Mouse (Mus musculus): ENCODE results near the gene Ikzf2. TPM values are rescaled to one million over a fixed set of nuclear protein-coding genes. Genes with fewer than 3 reads are reported as not detected.

Ikzf2 gene
- polyA plus RNA-seq, 1 experiment from 2014 or later, result 9.0 TPM

DNA sequence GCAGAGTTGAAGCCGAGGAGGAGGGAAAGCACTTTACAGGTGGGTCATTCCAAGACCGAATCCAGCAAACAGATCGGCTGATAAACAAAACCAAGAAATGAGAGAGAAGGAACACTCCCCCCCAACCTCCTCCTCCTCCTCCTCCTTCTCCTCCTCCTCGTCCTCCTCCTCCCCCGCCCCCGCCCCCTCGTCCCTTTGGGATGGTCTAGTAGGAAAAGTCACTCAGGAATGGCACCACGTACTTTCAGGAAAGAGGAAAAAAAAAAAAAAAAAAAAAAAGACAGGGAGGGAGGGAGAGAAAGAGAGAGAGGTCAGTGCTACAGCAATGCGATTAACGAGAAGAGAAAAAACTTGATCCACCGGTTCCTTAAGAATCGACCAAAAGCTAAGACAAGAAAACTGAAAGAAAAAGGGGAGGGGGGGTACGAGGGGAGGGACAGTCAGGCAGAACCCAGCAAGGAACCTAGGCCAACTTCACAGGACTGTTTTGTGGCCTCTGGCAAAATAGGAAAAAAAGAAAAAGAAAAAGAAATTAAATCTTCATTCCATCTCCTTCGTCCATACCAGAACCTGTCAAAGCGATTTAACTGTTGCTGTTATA is 1.1 kb downstream of the Ikzf2 start:
- WGBS, result 1% methylated on average over 13 of the region's 15 CpGs
- H3K9ac ChIP-seq, result peak overlapping the region; percentile 71
- H3K4me1 ChIP-seq, result 0 out of 2 replicates have a peak, but pooled peaks cover 9% of the 10 kb centered on the region
- H3K4me2 ChIP-seq, result peak overlapping the region; percentile 69
- peak overlapping the region; percentile 90 for H3K27ac ChIP-seq
- H3K27me3 ChIP-seq, result no peaks in the 10 kb centered on the region
- no peaks in the 10 kb centered on the region for H3K9me3 ChIP-seq
- ATAC-seq (ENCODE audit: insufficient number of reproducible peaks, insufficient read depth, low FRiP score, low TSS enrichment, low read depth), result no peak
- H3K4me3 ChIP-seq, result peak overlapping the region; percentile 78
- H3K36me3 ChIP-seq, result no peaks in the 10 kb centered on the region

DNA sequence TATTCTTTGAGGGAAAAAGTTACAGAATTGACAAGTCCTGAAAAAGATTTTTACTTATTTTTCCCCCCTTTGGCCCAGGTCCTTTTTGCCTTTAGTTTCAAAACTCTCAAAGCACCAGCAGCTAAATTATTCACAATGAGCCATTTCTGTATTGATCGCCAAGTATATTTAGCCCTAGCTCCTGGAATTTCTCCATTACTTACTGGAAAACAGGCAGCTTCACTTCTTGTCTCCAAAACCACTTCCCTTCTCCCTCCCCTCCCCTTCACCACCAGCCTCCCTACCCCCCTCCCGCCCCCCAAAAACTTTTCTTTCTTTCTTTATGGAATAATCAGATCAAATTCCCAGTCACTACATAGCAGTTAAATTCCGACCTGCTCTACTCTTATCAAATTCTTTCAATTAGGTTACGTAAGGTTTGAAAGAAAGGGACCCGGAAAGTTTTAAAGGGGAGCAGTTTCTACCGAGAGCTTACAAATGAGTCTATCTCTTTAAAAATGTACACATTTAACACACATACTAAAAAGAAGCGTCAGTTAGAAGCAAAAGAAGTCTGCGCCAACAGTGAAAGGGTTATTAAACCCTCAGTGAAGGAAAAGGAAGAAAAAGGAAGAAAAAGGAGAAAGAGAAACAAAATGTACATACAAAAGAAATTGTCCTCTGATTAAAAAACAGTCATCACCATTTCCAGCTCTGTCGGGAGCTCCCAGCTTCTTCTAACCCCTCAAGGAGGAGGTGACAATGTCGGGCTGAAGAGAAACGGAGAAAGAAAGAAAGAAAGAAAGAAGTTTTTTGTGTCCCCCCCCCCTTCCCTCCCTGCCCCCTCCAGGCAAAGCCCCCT is 1.8 kb downstream of the Ikzf2 start:
- H3K27ac ChIP-seq, result peak overlapping the region; percentile 66
- peak overlapping the region; percentile 69 for H3K4me2 ChIP-seq
- H3K9me3 ChIP-seq, result no peaks in the 10 kb centered on the region
- no peaks in the 10 kb centered on the region for H3K27me3 ChIP-seq
- H3K4me1 ChIP-seq, result 0 out of 2 replicates have a peak, but pooled peaks cover 9% of the 10 kb centered on the region
- peak overlapping the region; percentile 71 for H3K9ac ChIP-seq
- H3K4me3 ChIP-seq, result peak overlapping the region; percentile 78
- H3K36me3 ChIP-seq, result no peaks in the 10 kb centered on the region
- no peak for ATAC-seq (ENCODE audit: insufficient number of reproducible peaks, insufficient read depth, low FRiP score, low TSS enrichment, low read depth)
- WGBS, result under 1% methylated on average over 11 of the region's 11 CpGs

DNA sequence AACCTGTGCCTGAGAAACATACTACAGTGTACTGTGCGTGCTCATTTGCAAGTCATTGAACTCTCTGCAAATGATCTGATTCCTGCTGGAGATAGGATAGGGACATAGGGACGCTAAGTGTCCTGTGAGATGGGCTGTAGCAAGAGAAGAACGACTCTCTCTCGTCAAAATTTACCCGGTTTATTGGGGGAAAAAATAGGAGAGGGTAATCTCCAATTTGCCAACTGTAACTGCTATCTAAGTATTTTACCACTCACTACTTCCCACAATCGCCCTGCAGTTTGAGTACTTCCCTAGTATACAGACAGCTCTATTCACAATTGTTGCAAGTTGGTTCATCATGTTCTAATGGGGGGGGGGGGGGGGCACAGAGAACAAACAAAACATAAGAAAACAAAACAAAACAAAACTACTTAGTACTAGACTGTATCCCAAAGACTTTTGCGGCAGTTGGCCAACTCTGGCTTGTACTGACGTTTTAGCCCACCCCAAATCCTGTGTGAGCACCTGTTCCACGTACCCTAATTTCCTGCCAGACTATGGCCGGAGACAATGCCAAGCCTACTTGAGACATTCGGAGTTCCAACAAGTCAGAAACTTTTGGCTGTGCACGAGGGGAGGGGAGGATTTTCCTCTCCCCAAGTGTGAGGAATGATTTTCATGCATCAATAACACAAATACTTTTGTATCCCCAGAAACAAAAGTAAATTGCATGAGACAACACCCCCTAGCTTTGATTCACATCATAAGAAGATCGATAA is 2.6 kb downstream of the Ikzf2 start:
- peak overlapping the region; percentile 78 for H3K4me3 ChIP-seq
- H3K9ac ChIP-seq, result peak overlapping the region; percentile 71
- H3K9me3 ChIP-seq, result no peaks in the 10 kb centered on the region
- H3K27me3 ChIP-seq, result no peaks in the 10 kb centered on the region
- peak overlapping the region; percentile 69 for H3K4me2 ChIP-seq
- H3K4me1 ChIP-seq, result 0 out of 2 replicates have a peak, but pooled peaks cover 9% of the 10 kb centered on the region
- no peak for ATAC-seq (ENCODE audit: insufficient number of reproducible peaks, insufficient read depth, low FRiP score, low TSS enrichment, low read depth)
- WGBS, result 19% methylated on average over 13 of the region's 13 CpGs
- no peaks in the 10 kb centered on the region for H3K36me3 ChIP-seq
- H3K27ac ChIP-seq, result no peak overlapping the region; the same call in 1 of the 2 replicates

- H3K9me3 ChIP-seq, result no peaks in the 10 kb centered on the region
- 53% methylated on average over 3 of the region's 3 CpGs for WGBS
- peak overlapping the region; percentile 78 for H3K4me3 ChIP-seq
- H3K4me2 ChIP-seq, result peak overlapping the region; percentile 69
- H3K4me1 ChIP-seq, result 0 out of 2 replicates have a peak, but pooled peaks cover 9% of the 10 kb centered on the region
- H3K27ac ChIP-seq, result no peak overlapping the region
- no peak for ATAC-seq (ENCODE audit: insufficient number of reproducible peaks, insufficient read depth, low FRiP score, low TSS enrichment, low read depth)
- H3K27me3 ChIP-seq, result no peaks in the 10 kb centered on the region
- H3K9ac ChIP-seq, result peak overlapping the region; percentile 46; the same call in 1 of the 2 replicates
- no peaks in the 10 kb centered on the region for H3K36me3 ChIP-seq
These were observed 3.2 kb downstream of the Ikzf2 start for GRCm38 (mm10) chr1:69683851-69684250.

- Histone ChIP-seq H3K4me3 (no peak overlapping the region), H3K4me2 (peak overlapping the region; percentile 12), H3K9ac (no peak overlapping the region), H3K9me3 (no peaks in the 10 kb centered on the region), H3K27me3 (no peaks in the 10 kb centered on the region), H3K4me1 (0 out of 2 replicates have a peak, but pooled peaks cover 7% of the 10 kb centered on the region), H3K36me3 (no peaks in the 10 kb centered on the region), H3K27ac (no peak overlapping the region)
- no peak for ATAC-seq (ENCODE audit: insufficient number of reproducible peaks, insufficient read depth, low FRiP score, low TSS enrichment, low read depth)
- WGBS, result 70% methylated on average over 8 of the region's 8 CpGs
These were observed 4.0 kb downstream of the Ikzf2 start for GRCm38 (mm10) chr1:69683058-69683457.

GRCm38 (mm10) chr1:69682261-69682660 is 4.8 kb downstream of the Ikzf2 start:
- no peaks in the 10 kb centered on the region for H3K36me3 ChIP-seq
- no peak overlapping the region for H3K9ac ChIP-seq
- WGBS, result 62% methylated on average over 3 of the region's 3 CpGs
- H3K9me3 ChIP-seq, result no peaks in the 10 kb centered on the region
- no peaks in the 10 kb centered on the region for H3K27me3 ChIP-seq
- H3K4me2 ChIP-seq, result peak overlapping the region; percentile 9; the same call in 1 of the 2 replicates
- no peak overlapping the region for H3K4me3 ChIP-seq
- H3K27ac ChIP-seq, result no peak overlapping the region
- ATAC-seq (ENCODE audit: insufficient number of reproducible peaks, insufficient read depth, low FRiP score, low TSS enrichment, low read depth), result no peak
- 0 out of 2 replicates have a peak, but pooled peaks cover 6% of the 10 kb centered on the region for H3K4me1 ChIP-seq

DNA sequence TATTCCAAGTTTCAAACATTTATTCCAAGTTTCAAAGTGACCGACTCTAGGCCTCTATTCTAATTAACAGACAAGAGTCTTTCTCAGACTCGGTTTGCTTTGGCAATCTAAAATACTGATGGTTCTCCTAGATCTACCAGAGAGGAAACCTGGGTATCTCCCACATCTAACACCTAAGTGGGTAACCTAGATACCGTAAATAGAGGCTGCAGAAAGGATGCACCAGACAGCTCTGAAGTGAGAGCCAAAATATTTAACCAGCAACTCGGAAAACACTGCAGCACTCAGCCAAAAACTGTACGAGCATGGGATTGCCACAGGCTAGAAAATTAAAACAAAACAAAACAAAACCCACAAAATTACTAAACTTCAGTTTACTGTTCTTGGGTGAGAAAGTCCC is 6.0 kb downstream of the Ikzf2 start:
- Histone ChIP-seq H3K4me2 (no peak overlapping the region), H3K9me3 (no peaks in the 10 kb centered on the region), H3K9ac (no peak overlapping the region), H3K27me3 (no peaks in the 10 kb centered on the region), H3K4me3 (no peak overlapping the region), H3K36me3 (no peaks in the 10 kb centered on the region), H3K4me1 (0 out of 2 replicates have a peak, but pooled peaks cover 6% of the 10 kb centered on the region), H3K27ac (no peak overlapping the region)
- 66% methylated on average over 5 of the region's 5 CpGs for WGBS
- no peak for ATAC-seq (ENCODE audit: insufficient number of reproducible peaks, insufficient read depth, low FRiP score, low TSS enrichment, low read depth)

GRCm38 (mm10) chr1:69680501-69680900 is 6.5 kb downstream of the Ikzf2 start:
- no peak overlapping the region for H3K27ac ChIP-seq
- no peak overlapping the region for H3K4me3 ChIP-seq
- H3K36me3 ChIP-seq, result no peaks in the 10 kb centered on the region
- H3K4me2 ChIP-seq, result no peak overlapping the region
- no peak overlapping the region for H3K9ac ChIP-seq
- no peaks in the 10 kb centered on the region for H3K27me3 ChIP-seq
- H3K4me1 ChIP-seq, result 0 out of 2 replicates have a peak, but pooled peaks cover 6% of the 10 kb centered on the region
- no peaks in the 10 kb centered on the region for H3K9me3 ChIP-seq
- 85% methylated on average over 4 of the region's 4 CpGs for WGBS
- ATAC-seq (ENCODE audit: insufficient number of reproducible peaks, insufficient read depth, low FRiP score, low TSS enrichment, low read depth), result no peak

GRCm38 (mm10) chr1:69669897-69670404 is 17.1 kb downstream of the Ikzf2 start:
- no peaks in the 10 kb centered on the region for H3K9me3 ChIP-seq
- no peaks in the 10 kb centered on the region for H3K36me3 ChIP-seq
- ATAC-seq (ENCODE audit: insufficient number of reproducible peaks, insufficient read depth, low FRiP score, low TSS enrichment, low read depth), result no peak
- H3K9ac ChIP-seq, result no peak overlapping the region
- H3K4me1 ChIP-seq, result no peaks in the 10 kb centered on the region
- H3K27me3 ChIP-seq, result no peaks in the 10 kb centered on the region
- H3K27ac ChIP-seq, result no peak overlapping the region
- 92% methylated on average over 10 of the region's 10 CpGs for WGBS
- no peak overlapping the region for H3K4me2 ChIP-seq
- H3K4me3 ChIP-seq, result no peak overlapping the region

DNA sequence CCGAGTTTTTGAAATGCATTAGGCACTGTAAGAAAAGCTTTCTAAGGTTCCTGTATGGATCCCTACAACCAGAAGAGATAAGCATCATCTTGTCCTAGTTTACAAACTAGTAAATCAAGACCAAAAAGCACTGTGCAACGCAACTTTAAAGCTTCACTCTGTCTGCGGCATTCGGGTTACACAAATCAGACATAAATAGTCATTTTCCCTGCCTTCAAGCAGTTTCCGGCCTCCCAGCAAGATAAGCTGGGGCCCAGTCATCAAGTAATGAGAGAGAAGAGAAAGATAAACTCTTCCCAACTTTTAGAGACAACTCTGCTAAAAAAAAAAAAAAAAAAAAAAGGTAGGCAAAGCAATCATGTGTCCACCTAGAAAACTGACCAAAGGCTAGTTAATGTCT is 19.6 kb downstream of the Ikzf2 start:
- WGBS, result 71% methylated on average over 5 of the region's 5 CpGs
- ATAC-seq (ENCODE audit: insufficient number of reproducible peaks, insufficient read depth, low FRiP score, low TSS enrichment, low read depth), result no peak

GRCm38 (mm10) chr1:69659779-69660178 is 27.3 kb downstream of the Ikzf2 start:
- ATAC-seq (ENCODE audit: insufficient number of reproducible peaks, insufficient read depth, low FRiP score, low TSS enrichment, low read depth), result no peak
- WGBS, result 71% methylated on average over 2 of the region's 2 CpGs
- H3K27me3 ChIP-seq, result no peaks in the 10 kb centered on the region
- H3K4me3 ChIP-seq, result no peak overlapping the region
- H3K27ac ChIP-seq, result no peak overlapping the region
- H3K36me3 ChIP-seq, result no peaks in the 10 kb centered on the region
- H3K9ac ChIP-seq, result no peak overlapping the region
- H3K4me2 ChIP-seq, result no peak overlapping the region
- H3K9me3 ChIP-seq, result no peaks in the 10 kb centered on the region
- peaks cover 9% of the 10 kb centered on the region; the same call in 1 of the 2 replicates for H3K4me1 ChIP-seq

More for the DNA sequence above, 19.6 kb downstream of the Ikzf2 start:
- no peak overlapping the region for H3K4me2 ChIP-seq
- H3K27me3 ChIP-seq, result no peaks in the 10 kb centered on the region
- H3K9ac ChIP-seq, result no peak overlapping the region
- no peaks in the 10 kb centered on the region for H3K4me1 ChIP-seq
- H3K36me3 ChIP-seq, result no peaks in the 10 kb centered on the region
- no peaks in the 10 kb centered on the region for H3K9me3 ChIP-seq
- H3K27ac ChIP-seq, result no peak overlapping the region
- H3K4me3 ChIP-seq, result no peak overlapping the region
